Mouse (Mus musculus) small intestine, adult 2 months (tissue): Measurements from ENCODE around the gene Grm4.

Source experiments
- CTCF ChIP-seq: fragments of 200-500 bp; IDR thresholded peaks from 2 replicates; pipeline ENCODE4 v1.5.1; 2012; ENCODE audit warnings: low read depth, mild to moderate bottlenecking, control low read depth, inconsistent platforms, low read length, moderate library complexity, mixed read lengths; ENCODE audit not compliant: insufficient replicate concordance, insufficient read length; ENCODE audit errors: extremely low read depth
- POLR2A ChIP-seq: fragments of 200-500 bp; IDR thresholded peaks from 2 replicates; pipeline ENCODE4 v1.6.1; 2012; ENCODE audit warnings: low read depth, mild to moderate bottlenecking, control low read depth, inconsistent platforms, low read length, moderate library complexity

- no peak for TF ChIP-seq POLR2A
- no peak for TF ChIP-seq CTCF
These were observed 14.2 kb downstream of the Grm4 start for GRCm38 (mm10) chr17:27506871-27507590.
